Mouse (Mus musculus) cerebellum, postnatal 10 days (tissue): ENCODE data around the gene Gsk3b.

Source experiments
- DNase-seq, 2 experiments: peaks; one replicate each; pipeline ENCODE4 v3.0.0; 2021; ENCODE audit warnings: mixed read lengths in 2 of 2

Gene Gsk3b

DNA sequence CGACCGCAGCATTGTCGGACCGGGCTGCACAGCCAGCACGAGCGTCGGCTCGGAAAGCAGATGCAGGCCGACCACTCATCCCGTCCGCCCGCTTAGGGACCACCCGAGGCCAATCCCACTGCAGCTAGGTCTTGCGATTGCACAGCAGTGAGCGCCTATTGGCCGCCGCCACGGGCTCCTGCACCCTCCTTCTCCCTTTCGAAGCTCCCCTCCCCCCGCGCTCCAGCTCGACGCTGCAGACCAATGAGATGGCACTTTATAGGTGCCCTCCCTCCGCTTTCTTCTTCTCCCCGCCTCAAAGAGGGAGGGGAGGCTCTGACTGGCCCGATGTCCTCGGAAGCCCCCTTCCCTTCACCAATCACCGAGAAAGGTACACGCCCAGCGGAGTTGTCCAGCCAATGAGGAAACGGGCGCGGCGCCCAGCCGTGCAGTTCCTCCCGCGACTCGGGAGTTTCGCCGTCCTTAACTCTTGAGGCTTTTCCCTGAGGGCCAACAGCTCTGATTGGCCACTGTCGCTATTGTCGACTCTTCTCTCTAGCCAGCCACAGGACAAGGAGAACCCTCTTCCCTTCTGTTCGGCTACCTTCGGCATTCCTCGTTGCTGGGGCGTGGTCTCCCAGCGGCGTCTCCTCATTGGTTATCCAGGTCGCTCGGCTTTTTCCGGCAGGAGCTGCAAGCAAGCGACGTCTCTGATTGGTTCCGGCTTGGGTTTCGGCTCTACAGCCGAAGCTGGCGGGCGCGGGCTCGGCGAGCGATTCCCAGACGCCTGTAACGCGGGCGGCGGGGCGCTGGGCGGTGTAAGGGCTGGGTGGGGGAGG lies at the start of gene Gsk3b:
TSS of gene Gsk3b (plus strand) at position 373 of the 818 bp plus-strand sequence.
- DNase-seq = peak; percentile 99 to 100

DNA sequence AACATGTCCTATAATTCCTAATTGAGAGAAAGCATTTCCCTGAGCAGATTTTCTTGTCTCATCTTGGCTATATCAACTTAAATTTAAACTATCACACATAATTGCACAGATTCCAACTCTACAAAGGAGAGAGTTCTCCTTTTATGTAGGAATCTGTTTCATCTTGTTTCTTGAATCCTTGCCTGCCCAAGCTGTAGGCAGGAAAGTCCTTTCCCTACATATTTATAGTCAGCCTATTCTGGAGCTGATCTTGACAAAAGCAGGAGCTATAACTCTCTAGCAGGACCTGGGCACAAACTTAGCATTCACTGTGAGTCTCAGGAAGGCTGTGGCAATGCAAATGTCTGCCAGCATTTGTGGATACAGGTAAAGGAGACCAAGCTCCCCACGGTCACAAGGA lies 46.6 kb upstream of the Gsk3b start:
- DNase-seq = no peak

DNA sequence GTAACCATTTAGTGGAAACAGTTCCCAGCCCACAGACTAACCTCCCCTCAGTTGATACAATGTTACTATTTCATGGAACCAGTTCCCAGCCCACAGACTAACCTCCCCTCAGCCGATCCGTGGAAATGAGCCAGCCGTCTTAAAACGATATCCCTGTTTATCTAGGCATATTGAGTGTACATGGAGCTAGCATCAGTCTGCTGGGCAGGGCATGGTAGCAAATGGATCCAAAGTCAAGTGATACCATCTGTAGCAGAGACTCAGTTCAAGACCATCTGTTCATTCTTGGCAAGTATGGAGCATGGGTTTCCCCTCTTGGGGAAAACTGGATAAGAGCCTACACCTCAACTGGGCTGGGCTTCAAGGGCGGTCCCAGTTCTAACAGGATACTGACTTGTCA lies 44.2 kb upstream of the Gsk3b start:
- DNase-seq = peak; percentile 82 to 90

DNA sequence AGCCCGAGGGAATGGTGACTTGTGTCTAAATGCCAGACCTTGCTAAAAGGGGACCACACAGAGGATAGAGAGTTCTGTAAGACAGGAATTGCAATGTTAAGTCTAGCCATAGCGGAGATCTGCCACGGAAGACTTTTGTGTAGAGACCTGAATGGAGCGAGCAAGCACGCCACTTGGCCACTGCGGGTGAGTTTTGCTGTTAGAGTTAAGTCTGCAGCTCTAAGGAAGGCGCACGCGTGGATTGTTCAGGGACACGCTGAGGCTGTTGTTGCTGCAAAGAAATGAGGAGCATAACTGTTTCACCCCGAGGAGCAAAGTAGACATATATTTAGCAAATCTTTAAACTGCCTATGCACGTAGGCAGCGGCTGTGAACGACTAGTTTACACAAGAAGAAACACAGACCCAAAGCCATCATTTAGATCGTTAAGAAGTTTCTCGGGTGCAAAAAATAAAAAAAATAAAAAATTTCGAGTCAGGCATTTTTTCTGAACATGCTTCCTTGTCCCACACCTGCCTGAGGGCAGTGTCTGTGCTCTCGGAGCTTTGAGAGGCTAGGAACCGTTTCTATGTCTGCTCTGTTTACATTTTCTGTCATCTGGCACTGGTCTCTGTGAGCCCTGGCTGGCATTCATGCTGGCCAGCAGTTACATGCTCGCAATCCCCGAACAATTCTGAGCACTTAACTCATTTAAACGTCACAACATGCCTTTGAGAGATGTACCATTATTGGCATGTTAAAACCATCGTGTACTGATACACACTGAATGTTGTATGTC lies 40.8 kb upstream of the Gsk3b start:
- peak in 1 of 2 experiments; percentile 6 for DNase-seq

DNA sequence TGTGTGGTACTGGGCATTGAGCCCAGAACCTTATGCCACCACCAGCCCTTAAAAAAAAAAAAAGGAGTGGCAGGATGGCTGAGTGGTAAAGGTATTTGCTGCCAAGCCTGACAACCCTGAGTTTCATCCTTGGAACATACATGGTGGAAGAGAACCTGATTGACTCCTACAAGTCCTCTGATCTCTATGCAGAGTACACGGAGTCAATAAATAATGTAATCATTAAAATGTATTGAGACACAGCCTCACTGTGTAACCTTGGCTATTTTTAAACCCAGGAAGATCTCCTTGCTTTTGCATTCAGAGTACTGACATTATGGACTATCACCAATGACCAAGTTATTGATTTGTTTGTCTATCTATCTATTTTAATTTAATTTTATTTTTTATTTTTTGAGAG lies 30.9 kb upstream of the Gsk3b start:
- DNase-seq = peak; percentile 6 to 12

DNA sequence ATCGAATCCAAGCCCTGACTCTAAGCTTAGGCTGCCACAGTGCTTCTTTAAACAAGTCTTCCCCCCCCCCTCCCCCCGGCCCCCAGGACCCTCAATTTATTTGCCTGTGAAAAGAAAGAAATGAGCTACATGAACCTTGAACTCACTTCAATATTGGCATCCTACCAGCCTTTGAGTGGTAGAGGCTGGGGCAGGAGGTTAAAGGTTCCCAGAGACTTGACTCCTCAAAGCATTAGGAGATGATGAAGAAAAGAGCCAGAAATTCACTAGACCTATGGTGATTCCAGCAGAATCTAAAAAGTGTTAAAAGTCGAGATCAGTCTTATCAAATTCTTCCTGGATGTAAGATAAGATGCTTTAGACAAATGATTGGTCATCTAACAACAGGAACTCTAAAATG lies 30.0 kb upstream of the Gsk3b start:
- no peak for DNase-seq

DNA sequence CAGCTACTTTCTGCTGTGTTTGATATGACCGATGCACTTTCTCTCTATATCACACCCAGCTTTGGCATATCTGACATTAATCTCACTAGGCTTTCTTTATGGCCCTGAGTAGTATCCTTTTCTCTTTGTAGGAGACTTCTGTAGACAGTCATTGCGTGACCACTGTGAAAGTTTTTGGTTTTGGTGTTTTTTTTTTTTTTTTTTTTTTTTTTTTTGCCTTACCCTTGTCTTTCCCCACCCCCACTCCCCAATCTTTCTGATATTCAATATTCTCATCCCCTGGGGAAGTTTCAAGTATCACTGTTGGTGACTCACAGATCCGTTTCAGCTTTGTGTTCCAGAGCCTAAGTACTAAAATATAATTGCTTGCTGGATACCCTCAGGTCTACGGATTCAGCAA lies 29.2 kb upstream of the Gsk3b start:
- no peak for DNase-seq

DNA sequence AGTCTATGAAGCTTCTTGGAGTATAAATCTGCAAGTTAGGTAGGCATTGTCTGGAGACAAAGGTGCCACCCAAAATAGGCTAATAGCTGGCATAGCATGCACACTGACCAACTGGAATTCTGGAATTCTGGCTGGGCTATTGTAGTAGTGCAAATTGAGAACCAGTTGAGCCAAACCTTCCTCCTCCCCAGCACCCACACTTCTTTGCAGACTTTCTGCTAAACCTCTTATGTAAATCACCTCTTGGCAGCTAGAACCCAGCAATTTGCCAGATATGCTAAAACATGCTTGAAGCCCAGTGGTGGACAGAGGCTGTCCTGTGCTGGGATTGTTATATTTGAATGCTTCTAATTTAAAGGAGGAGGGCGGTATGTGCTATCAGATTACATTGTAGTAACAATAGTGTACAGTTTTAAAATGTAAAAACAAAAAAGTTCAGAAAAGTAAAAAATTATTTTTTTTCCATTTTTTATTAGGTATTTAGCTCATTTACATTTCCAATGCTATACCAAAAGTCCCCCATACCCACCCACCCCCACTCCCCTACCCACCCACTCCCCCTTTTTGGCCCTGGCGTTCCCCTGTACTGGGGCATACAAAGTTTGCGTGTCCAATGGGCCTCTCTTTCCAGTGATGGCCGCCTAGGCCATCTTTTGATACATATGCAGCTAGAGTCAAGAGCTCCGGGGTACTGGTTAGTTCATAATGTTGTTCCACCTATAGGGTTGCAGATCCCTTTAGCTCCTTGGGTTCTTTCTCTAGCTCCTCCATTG lies 14.8 kb upstream of the Gsk3b start:
- DNase-seq = peak; percentile 25 to 42

DNA sequence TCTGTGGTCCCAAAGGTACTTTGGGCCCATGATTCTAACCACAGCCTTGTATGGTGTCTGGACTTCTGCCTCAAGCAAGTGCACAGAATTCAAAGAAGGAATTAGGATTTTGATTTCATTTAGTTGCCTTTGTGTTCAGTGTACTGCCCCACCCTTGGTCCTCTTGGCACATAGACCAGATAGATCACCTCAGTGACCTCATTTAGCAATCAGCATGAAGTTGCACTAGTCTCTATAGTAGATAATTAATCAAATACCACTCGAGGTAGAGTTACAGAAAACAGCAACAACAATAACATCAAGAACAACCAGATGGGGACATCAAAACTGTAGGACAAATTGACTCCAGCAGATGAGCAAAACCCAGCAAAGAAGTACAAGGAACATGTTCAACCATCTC lies 8.6 kb upstream of the Gsk3b start:
- no peak for DNase-seq

DNA sequence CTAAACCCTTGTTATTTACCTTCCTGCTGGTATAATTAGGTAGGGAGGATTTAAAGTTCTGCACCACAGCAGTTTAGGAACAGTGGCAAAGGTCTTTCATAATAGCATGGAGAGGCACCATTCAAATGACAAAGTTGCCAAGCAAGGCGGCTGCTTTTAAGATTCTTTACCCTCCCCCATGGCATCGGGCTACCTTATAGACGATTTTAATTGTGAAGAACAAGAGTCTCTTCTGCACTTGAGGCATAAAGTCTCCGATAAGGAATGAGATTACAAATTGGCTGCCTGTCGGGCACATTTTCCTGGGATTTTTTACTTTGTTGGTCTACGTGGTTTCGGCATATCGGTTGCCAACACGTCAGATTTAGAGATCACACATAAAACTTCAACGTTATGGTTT lies 1.6 kb upstream of the Gsk3b start:
- DNase-seq = peak; percentile 30 to 44

DNA sequence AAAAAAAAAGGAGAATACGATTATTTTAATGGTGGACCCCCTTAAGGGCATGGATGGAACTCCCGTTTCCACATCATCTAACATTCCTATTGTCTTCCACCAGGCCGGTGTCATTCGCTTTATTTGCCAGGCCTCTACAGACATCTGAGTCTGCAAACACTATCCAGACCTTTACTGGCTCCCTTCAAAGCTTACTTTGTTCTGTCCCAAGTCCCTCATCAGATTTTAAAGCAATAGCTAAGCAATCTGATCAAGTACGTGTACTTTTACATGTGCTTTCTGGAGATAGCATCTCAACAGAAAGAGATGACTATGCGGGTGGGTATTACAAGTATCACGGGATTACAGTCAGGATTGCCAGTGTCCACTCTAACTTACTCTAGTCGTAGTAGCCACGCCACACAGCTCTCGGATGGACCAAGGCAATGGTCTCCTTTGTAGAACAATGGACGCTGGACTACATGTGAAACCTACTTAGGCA lies 1.1 kb upstream of the Gsk3b start:
- peak; percentile 34 to 57 for DNase-seq

DNA sequence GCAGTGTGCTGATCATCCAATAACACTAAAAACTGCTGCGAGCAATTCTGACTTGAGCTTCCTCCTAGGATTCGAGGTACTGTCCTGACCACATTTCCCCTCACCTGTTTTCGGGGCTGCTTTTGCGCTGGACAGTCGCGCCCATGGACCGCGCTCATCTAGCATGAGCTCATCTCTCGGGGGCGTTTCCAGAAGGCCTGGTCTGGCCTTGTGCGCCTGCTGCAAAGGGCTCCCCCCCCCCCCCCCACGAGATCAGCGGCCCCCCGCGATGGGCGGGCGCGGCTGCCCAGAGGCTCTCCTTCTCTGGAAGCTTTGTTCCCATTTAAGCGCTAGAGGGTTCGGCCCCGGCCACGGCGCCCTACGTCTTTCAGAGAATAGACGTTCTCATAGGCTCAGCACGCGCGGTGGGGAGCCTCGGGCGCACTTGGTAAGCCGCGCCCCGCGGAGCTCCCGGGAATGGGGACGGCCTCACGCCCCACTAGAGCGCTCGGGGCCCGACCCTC lies 624 bp upstream of the Gsk3b start:
- DNase-seq = no peak

DNA sequence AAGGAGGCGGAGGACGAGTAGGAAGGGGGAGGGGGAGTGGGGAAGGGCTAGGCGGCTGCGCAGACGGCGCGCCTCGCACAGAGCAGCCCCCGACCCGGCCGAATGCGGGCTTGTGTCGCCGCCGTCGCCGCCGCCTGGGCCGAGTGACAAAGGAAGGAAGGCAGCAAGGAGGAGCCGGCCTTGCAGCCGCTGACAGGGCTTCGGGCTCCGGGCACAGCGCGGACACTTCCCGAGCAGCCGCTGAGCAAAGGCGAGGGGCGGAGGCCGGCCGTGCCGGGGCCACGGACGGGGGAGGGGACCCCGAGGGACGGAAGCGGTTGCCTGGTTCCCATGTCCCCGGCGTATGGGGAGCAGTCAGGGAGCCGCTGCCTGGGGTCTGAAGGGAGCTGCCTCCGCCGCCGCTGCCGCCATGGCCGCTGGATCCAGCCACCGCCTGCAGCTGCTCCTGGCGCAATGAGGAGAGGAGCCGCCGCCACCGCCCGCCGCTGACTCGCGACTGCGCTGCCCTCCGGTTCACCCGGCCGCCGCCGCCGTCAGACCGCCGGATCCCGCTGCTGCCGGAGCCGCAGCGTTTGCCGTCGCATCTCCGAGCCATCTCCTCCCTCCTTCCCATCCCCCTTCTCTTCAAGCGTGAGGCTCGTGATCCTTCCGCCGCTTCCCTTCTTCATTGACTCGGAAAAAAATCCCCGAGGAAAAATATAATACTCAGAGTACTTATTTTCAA lies 808 bp downstream of the Gsk3b start:
- DNase-seq = peak in 1 of 2 experiments; percentile 83

DNA sequence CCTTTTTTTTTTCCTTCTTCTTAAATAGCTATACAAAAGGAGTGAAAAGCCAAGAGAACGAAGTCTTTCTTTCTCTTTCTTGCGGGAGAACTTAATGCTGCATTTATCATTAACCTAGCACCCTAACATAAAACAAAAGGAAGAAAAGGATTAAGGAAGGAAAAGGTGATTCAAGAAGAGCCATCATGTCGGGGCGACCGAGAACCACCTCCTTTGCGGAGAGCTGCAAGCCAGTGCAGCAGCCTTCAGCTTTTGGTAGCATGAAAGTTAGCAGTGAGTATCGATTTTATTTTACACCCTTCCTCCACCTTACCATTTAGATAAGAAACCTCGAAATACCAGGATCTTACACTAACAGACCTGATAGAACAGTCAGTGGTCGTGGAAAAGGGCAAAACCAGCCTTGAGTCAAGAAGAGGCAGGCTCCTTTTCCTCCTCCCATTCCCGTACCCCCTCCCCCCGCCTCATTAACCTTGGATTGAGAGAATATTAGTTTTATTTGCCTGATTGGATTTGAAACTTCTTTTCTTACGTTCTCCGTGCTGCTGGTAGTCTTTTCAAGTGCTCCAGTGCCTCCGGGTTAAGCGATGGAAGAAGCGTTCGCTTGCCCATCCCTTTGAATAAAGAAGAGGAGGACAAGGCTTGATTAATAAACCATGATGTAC lies 1.7 kb downstream of the Gsk3b start:
- peak; percentile 57 for DNase-seq

DNA sequence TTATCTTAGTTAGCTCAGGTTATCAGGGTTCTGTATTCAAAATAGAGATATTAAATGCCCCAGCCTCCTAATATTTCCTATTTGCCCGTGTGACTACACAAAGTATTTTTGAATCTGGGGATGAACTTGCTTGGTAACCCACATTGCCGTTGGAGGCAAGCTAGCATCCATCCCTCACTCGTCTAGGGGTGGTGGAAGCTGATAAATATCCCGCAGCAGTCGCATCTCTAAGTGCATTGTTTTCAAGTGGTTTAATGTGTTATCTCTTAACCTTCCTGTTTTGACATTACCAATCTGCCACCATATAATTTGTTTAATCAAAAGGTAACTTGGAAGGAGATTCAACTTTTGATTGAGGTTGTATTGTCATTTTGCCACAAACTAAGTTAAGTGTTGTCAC lies 2.2 kb downstream of the Gsk3b start:
- DNase-seq = peak in 1 of 2 experiments; percentile 27

DNA sequence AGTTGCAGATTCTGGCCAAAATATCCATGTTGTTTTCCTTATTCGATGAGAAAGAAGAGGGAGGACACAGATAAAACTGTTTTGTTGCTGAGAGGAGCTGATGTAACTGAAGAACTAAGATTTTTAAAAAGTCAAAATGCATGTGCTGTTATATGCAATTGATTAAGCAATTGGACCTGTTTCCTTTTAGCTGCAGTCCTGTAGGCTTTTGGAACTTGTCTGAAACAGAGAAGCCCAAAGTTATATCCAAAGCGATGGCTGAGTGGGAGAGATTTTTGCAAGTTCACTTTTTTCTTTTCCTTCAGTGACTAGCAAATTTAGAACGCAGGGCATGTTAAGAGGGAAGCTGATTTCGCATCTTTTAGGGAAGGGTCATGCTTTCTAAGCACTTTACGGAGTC lies 2.9 kb downstream of the Gsk3b start:
- no peak for DNase-seq

DNA sequence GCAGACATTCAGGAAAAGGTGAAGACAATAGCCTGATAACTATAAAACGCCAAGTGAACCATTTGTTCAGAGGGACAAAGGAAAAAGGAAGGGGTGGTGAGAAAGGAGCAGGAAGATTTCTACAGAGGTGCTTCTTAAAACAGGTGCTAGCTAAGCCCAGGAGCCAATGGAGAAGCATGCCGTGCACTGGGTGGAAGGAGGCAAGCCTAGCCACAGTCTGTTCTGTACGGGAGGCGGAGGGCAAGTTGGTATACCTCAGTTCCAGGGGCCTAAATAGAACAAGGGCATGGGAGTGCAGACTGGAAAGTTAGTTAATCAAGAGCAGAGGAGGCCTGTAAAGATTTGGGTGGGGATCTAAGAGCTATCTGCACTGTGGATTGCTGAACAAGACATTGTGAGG lies 3.8 kb downstream of the Gsk3b start:
- DNase-seq = peak; percentile 38 to 41

DNA sequence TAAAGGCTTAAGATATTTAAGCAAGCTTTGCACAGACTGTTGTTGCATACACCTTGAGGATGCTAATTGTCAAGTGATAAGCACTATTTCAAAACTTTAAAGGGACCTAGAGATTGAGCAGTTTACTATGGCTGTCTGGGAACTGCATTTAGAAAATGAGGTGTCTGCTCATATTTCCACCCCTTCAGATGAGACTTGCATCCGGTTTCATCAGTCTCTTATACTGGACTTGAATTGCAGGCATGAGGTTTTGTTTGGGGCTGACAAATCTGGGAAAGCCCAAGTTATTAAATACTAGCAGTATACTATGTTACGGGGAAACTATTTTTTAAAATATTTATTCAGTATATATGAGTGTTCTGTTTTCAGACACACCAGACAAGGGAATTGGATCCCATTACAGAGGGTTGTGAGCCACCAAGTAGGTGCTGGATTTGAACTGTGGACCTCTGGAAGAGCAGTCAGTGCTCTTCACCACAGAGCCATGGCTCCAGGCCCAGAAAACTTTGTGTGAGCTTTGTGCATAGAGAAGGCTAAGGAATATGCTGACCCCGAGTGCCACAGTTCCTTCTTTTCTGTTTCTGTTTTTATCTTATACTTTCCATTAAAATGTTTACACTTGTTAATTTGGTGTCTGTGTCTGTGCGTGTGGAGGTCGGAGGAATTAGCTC lies 6.5 kb downstream of the Gsk3b start:
- no peak for DNase-seq

DNA sequence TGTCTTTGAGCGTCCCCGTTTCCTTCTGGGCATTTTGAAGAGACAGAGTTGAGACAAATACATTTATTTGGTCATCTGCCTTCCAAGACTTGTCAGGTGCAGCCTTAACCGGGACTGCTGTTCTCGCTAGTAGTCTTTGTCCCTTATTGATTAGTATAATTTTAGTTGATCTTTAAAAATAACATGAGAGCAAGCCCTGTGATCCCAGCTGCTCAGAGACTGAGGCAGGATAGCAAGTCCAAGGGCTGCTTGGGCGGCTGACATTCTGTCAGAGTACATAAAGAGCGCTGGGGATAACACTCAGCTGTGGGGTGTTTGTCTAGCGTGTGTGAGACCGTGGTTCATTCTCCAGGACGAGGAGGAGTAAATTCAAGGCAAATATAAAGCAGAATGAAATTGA lies 8.7 kb downstream of the Gsk3b start:
- no peak for DNase-seq

DNA sequence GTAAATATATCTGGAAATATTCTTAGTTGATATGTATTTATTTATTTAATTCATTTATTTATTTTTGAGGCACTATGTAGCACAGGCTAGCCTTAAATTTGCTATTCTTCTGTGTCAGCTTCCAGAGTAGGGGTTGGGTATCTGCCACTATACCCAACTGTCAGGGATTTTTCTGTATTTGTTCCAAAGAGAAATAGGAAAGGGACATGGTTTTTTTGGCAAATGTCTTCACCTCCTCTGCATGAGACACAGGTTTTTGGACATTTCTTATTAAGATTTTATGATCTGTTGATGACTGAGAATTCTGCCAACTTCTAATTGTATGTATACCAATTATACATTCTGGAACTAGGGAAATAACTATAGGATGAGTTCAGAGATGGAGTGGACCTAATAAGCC lies 10.5 kb downstream of the Gsk3b start:
- DNase-seq = no peak

DNA sequence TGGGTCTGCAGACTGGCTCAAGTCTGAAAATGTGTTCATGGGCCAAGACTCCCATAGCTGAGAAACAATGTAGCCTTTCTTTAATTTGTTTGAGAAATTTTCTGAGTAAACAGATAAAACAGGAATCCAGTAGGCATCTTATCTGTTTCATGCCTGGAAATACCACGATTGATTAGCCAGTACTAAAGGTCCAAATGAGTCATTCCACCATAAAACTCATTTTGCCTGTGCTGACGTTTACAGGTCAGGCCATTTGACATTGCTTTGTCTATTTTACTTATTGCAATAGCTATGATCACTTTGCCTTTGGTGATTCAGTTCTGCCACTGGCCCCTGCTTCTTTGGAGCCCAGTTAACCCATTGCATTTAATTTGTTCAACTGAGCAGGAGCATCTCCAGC lies 11.8 kb downstream of the Gsk3b start:
- DNase-seq = no peak
